Mouse (Mus musculus) ovary, postnatal 10 days (tissue): Measurements from ENCODE around the gene Srgap1.

Source experiments
- DNase-seq: peaks from one replicate; pipeline ENCODE4 v3.0.0; 2022; ENCODE audit warnings: low spot score

Gene Srgap1

GRCm38 (mm10) chr10:121962053-121962452 lies 85.1 kb downstream of the Srgap1 start:
- no peak for DNase-seq

GRCm38 (mm10) chr10:121961121-121961893 lies 85.8 kb downstream of the Srgap1 start:
- no peak for DNase-seq

- no peak for DNase-seq
Observed at GRCm38 (mm10) chr10:121958741-121959140, 88.4 kb downstream of the Srgap1 start.

GRCm38 (mm10) chr10:121956505-121956904 lies 90.6 kb downstream of the Srgap1 start:
- no peak for DNase-seq

- DNase-seq, result no peak
Observed at GRCm38 (mm10) chr10:121955730-121956129, 91.4 kb downstream of the Srgap1 start.

- no peak for DNase-seq
Observed at GRCm38 (mm10) chr10:121954877-121955276, 92.2 kb downstream of the Srgap1 start.

- DNase-seq, result no peak
Observed at GRCm38 (mm10) chr10:121953041-121953440, 94.1 kb downstream of the Srgap1 start.

- no peak for DNase-seq
Observed at GRCm38 (mm10) chr10:121946173-121946572, 100.9 kb downstream of the Srgap1 start.

GRCm38 (mm10) chr10:121931909-121932308 lies 115.2 kb downstream of the Srgap1 start:
- DNase-seq, result no peak

- DNase-seq, result no peak
Observed at GRCm38 (mm10) chr10:121926094-121926493, 121.0 kb downstream of the Srgap1 start.

- DNase-seq, result no peak
Observed at GRCm38 (mm10) chr10:121919016-121919415, 128.1 kb downstream of the Srgap1 start.

- no peak for DNase-seq
Observed at GRCm38 (mm10) chr10:121918579-121918978, 128.5 kb downstream of the Srgap1 start.

GRCm38 (mm10) chr10:121915530-121915929 lies 131.6 kb downstream of the Srgap1 start:
- DNase-seq, result no peak

GRCm38 (mm10) chr10:121904137-121904536 lies 143.0 kb downstream of the Srgap1 start:
- DNase-seq, result no peak

GRCm38 (mm10) chr10:121902651-121903050 lies 144.5 kb downstream of the Srgap1 start:
- DNase-seq, result no peak

- no peak for DNase-seq
Observed at GRCm38 (mm10) chr10:121900772-121901171, 146.3 kb downstream of the Srgap1 start.

- DNase-seq, result no peak
Observed at GRCm38 (mm10) chr10:121899706-121900105, 147.4 kb downstream of the Srgap1 start.

- no peak for DNase-seq
Observed at GRCm38 (mm10) chr10:121897835-121898370, 149.2 kb downstream of the Srgap1 start.

- DNase-seq, result no peak
Observed at GRCm38 (mm10) chr10:121891390-121892067, 155.6 kb downstream of the Srgap1 start.

- DNase-seq, result no peak
Observed at GRCm38 (mm10) chr10:121890061-121890460, 157.1 kb downstream of the Srgap1 start.

- DNase-seq, result no peak
Observed at GRCm38 (mm10) chr10:121886805-121887204, 160.3 kb downstream of the Srgap1 start.

- no peak for DNase-seq
Observed at GRCm38 (mm10) chr10:121885512-121886218, 161.4 kb downstream of the Srgap1 start.

- DNase-seq, result no peak
Observed at GRCm38 (mm10) chr10:121882461-121882860, 164.7 kb downstream of the Srgap1 start.
